Mouse (Mus musculus): ENCODE data around the gene S100a3. TPM values are rescaled to one million over a fixed set of nuclear protein-coding genes. Genes with fewer than 3 reads are reported as not detected.

S100a3 gene
- polyA plus RNA-seq, 1 experiment from 2014 or later, result 35.0 TPM

DNA sequence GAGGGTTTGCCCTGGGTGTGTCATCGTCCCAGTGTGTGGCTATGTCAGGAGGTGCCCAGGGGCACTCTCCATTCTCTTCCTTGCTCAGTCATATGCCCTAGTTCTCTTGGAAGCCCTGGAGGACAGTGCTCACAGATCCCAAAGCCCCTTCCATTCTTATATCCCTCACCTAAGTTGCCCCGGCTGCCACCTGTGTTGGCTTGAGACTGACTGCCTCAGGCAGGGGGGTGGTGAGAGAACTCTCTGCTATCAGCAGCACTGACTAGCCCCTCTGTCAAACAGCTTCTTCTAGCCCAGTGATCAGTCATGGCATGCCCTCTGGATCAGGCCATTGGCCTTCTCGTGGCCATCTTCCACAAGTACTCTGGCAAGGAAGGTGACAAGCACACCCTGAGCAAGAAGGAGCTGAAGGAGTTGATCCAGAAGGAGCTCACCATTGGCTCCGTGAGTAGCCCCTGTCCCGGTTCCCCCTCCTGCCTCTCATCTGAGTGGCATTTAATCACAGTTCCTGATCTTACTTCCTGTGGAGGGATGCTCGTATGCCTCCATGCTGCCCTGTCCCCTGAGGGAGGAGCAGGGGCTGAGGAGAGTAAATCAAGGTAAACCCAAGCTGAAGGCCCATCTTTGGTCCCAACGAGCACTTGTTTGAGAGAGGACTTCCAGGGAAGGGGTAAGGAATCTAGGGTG lies 53.2 kb downstream of the S100a3 start:
- peaks cover 35% of the 10 kb centered on the region for H3K4me1 ChIP-seq
- H3K4me3 ChIP-seq (replicated peaks), result peak overlapping the region; percentile 44
- no peaks in the 10 kb centered on the region for H3K27me3 ChIP-seq
- H3K4me2 ChIP-seq (replicated peaks), result peak overlapping the region; percentile 74
- H3K9me3 ChIP-seq (replicated peaks), result no peaks in the 10 kb centered on the region
- ATAC-seq (ENCODE audit: insufficient number of reproducible peaks, low FRiP score, low TSS enrichment, low read depth), result no peak
- 47% methylated on average over 7 of the region's 7 CpGs for WGBS
- H3K9ac ChIP-seq, result no peak overlapping the region
- no peaks in the 10 kb centered on the region for H3K36me3 ChIP-seq
- H3K27ac ChIP-seq (replicated peaks), result peak overlapping the region; percentile 44; the same call in 1 of the 2 replicates

DNA sequence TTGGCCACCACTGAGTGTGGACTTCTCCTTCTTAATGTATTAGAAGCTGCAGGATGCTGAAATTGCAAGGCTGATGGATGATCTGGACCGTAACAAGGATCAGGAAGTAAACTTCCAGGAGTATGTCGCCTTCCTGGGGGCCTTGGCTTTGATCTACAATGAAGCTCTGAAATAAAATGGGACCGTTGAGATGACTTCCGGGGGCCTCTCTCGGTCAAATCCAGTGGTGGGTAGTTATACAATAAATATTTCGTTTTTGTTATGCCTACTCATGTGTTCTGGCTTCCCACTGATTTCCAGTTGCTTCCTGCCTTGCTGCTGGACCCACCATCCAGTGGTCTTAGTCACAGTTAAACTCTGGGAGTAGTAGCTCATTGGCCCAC lies 53.8 kb downstream of the S100a3 start:
- H3K4me1 ChIP-seq, result peaks cover 35% of the 10 kb centered on the region
- no peak overlapping the region for H3K27ac ChIP-seq (replicated peaks)
- 85% methylated on average over 6 of the region's 6 CpGs for WGBS
- no peaks in the 10 kb centered on the region for H3K27me3 ChIP-seq
- H3K4me2 ChIP-seq (replicated peaks), result peak overlapping the region; percentile 74
- H3K9me3 ChIP-seq (replicated peaks), result no peaks in the 10 kb centered on the region
- no peaks in the 10 kb centered on the region for H3K36me3 ChIP-seq
- ATAC-seq (ENCODE audit: insufficient number of reproducible peaks, low FRiP score, low TSS enrichment, low read depth), result no peak
- no peak overlapping the region for H3K9ac ChIP-seq
- H3K4me3 ChIP-seq (replicated peaks), result peak overlapping the region; percentile 44

- Histone ChIP-seq H3K9me3 (replicated peaks) (no peaks in the 10 kb centered on the region), H3K27me3 (no peaks in the 10 kb centered on the region), H3K4me1 (peaks cover 35% of the 10 kb centered on the region), H3K36me3 (no peaks in the 10 kb centered on the region), H3K9ac (no peak overlapping the region), H3K4me3 (replicated peaks) (peak overlapping the region; percentile 44; the same call in 1 of the 2 replicates), H3K27ac (replicated peaks) (no peak overlapping the region), H3K4me2 (replicated peaks) (peak overlapping the region; percentile 74)
- ATAC-seq (ENCODE audit: insufficient number of reproducible peaks, low FRiP score, low TSS enrichment, low read depth), result 0 out of 2 replicates have a peak, but pooled peaks have one; percentile 8
- WGBS, result 77% methylated on average over 11 of the region's 11 CpGs
Observed at GRCm38 (mm10) chr3:90614611-90615251, 54.4 kb downstream of the S100a3 start.

GRCm38 (mm10) chr3:90615415-90615814 lies 55.0 kb downstream of the S100a3 start:
- Histone ChIP-seq H3K9ac (no peak overlapping the region), H3K27me3 (no peaks in the 10 kb centered on the region), H3K27ac (replicated peaks) (no peak overlapping the region), H3K4me3 (replicated peaks) (no peak overlapping the region), H3K36me3 (no peaks in the 10 kb centered on the region), H3K9me3 (replicated peaks) (no peaks in the 10 kb centered on the region), H3K4me1 (peaks cover 35% of the 10 kb centered on the region), H3K4me2 (replicated peaks) (peak overlapping the region; percentile 74)
- peak; percentile 71 for ATAC-seq (ENCODE audit: insufficient number of reproducible peaks, low FRiP score, low TSS enrichment, low read depth)
- 5% methylated on average over 7 of the region's 7 CpGs for WGBS

DNA sequence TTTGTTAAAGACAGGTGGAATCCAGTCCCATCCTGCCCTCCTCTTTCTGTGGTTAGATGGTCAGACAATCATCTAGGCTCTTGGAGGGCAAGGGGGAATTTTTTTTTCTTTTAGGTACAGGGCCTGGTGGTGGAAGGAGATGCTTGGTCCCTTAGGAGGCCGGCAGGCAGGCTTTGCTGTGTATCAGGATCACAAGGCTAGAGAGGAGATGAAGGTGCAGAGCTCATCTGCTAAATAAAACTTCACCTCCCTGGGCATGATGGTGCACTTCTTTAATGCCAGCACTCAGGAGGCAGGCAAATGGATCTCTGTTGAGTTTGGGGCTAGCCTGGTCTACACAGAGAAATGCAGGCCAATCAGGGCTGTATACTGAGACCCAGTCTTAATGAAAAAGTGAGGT lies 55.5 kb downstream of the S100a3 start:
- peaks cover 35% of the 10 kb centered on the region for H3K4me1 ChIP-seq
- 0 out of 2 replicates have a peak overlapping the region, but pooled peaks have one; percentile 74 for H3K4me2 ChIP-seq (replicated peaks)
- 75% methylated on average over 1 of the region's 1 CpGs for WGBS
- H3K9ac ChIP-seq, result no peak overlapping the region
- no peak for ATAC-seq (ENCODE audit: insufficient number of reproducible peaks, low FRiP score, low TSS enrichment, low read depth)
- H3K9me3 ChIP-seq (replicated peaks), result no peaks in the 10 kb centered on the region
- no peaks in the 10 kb centered on the region for H3K27me3 ChIP-seq
- no peak overlapping the region for H3K4me3 ChIP-seq (replicated peaks)
- no peaks in the 10 kb centered on the region for H3K36me3 ChIP-seq
- H3K27ac ChIP-seq (replicated peaks), result no peak overlapping the region

- ATAC-seq (ENCODE audit: insufficient number of reproducible peaks, low FRiP score, low TSS enrichment, low read depth), result no peak
- Histone ChIP-seq H3K9ac (no peak overlapping the region), H3K27me3 (no peaks in the 10 kb centered on the region), H3K4me1 (peaks cover 29% of the 10 kb centered on the region), H3K27ac (replicated peaks) (no peak overlapping the region), H3K36me3 (no peaks in the 10 kb centered on the region), H3K4me3 (replicated peaks) (no peak overlapping the region), H3K9me3 (replicated peaks) (no peaks in the 10 kb centered on the region), H3K4me2 (replicated peaks) (no peak overlapping the region)
- WGBS, result 15% methylated on average over 1 of the region's 1 CpGs
Observed at GRCm38 (mm10) chr3:90617586-90617985, 57.2 kb downstream of the S100a3 start.

DNA sequence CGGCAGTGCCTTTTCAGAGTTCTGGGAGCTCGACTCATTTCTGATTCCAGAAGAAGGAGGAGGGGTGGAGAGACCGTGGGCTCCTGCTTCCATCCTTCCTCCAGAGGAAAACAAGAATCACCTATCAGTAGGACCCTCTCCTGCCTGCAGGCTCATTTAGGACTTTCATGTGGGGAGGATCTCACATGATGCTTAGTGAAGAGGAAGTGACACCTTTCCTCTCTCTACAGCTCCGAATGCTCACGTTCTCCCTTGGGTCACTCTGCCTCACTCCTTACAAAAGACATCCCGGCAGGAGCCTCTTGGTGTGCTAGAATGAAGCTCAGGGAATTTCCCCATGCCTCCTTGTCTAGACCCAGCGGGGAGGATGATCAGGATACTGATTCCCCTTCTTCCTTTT lies 61.2 kb downstream of the S100a3 start:
- peaks cover 16% of the 10 kb centered on the region for H3K4me1 ChIP-seq
- H3K9me3 ChIP-seq (replicated peaks), result no peaks in the 10 kb centered on the region
- H3K27ac ChIP-seq (replicated peaks), result no peak overlapping the region
- H3K27me3 ChIP-seq, result no peaks in the 10 kb centered on the region
- H3K4me3 ChIP-seq (replicated peaks), result no peak overlapping the region
- ATAC-seq (ENCODE audit: insufficient number of reproducible peaks, low FRiP score, low TSS enrichment, low read depth), result no peak
- WGBS, result 57% methylated on average over 7 of the region's 7 CpGs
- H3K9ac ChIP-seq, result no peak overlapping the region
- H3K36me3 ChIP-seq, result no peaks in the 10 kb centered on the region
- H3K4me2 ChIP-seq (replicated peaks), result no peak overlapping the region

GRCm38 (mm10) chr3:90623435-90624071 lies 63.2 kb downstream of the S100a3 start:
- Histone ChIP-seq H3K36me3 (no peaks in the 10 kb centered on the region), H3K27ac (replicated peaks) (no peak overlapping the region; the same call in 1 of the 2 replicates)

DNA sequence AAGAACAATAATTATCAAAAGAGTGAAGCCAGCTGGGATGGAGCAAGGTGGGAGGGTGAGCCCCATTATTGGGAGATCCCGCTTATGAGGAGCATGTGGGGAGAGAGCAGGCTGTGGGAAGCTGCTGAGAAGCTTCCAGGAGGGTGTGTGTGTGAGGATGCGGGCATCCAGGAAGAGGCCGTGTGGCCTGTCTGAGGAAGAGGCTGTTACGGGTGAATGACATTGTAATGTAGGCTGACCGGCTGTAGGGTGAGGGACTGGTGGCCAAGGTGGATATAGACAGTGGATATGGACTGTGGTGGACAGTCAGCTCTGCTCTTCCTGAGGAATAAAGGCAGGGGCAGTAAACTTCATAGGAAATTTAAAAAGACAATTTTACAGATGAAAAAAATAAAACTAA lies 65.1 kb downstream of the S100a3 start:
- Histone ChIP-seq H3K27me3 (no peaks in the 10 kb centered on the region), H3K4me2 (replicated peaks) (no peak overlapping the region), H3K36me3 (no peaks in the 10 kb centered on the region), H3K4me3 (replicated peaks) (no peak overlapping the region), H3K4me1 (peaks cover 16% of the 10 kb centered on the region), H3K27ac (replicated peaks) (no peak overlapping the region), H3K9ac (no peak overlapping the region), H3K9me3 (replicated peaks) (no peaks in the 10 kb centered on the region)
- no peak for ATAC-seq (ENCODE audit: insufficient number of reproducible peaks, low FRiP score, low TSS enrichment, low read depth)
- 73% methylated on average over 5 of the region's 5 CpGs for WGBS

More at GRCm38 (mm10) chr3:90623435-90624071, 63.2 kb downstream of the S100a3 start:
- H3K4me3 ChIP-seq (replicated peaks), result no peak overlapping the region
- no peaks in the 10 kb centered on the region for H3K27me3 ChIP-seq
- 7% methylated on average over 2 of the region's 2 CpGs for WGBS
- no peaks in the 10 kb centered on the region for H3K9me3 ChIP-seq (replicated peaks)
- peak; percentile 44; the same call in 1 of the 2 replicates for ATAC-seq (ENCODE audit: insufficient number of reproducible peaks, low FRiP score, low TSS enrichment, low read depth)
- H3K4me2 ChIP-seq (replicated peaks), result no peak overlapping the region
- H3K4me1 ChIP-seq, result peaks cover 16% of the 10 kb centered on the region
- H3K9ac ChIP-seq, result no peak overlapping the region

DNA sequence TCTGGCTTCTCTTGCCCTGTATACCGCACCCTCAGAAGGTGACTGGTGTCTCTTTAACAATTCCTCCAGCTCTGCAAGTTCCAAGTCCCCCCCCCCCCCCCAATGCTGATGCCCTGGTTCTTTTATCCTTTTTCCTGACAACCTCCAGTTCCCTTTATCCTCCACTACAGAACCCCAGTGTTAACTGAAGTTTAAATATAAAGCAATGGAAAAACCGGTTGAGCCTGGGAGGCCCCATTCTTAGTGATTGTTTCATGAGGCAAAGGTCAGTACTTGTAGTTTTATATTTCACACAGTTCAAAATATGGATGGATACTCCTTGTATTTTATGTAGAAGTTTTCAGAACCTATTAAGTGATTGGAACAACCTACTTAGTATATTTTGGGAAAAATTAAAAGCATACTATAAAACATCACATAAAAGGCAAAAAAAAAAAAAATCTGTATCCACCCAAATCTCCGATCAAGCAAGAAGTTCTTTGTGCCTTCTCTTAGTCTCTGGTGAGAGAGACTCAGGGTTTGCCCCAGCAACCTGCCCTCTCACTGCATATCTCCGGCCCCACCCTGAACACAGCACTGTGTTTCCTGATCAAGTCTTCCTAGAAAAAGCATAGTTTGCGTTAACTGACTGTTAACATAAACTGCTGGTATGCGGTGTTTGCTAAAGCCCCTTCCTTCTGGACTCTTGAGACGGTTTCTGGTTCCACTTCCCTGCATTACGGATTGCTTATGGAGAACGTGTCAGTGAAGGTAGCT lies 66.1 kb downstream of the S100a3 start:
- Histone ChIP-seq H3K27ac (replicated peaks) (no peak overlapping the region), H3K4me2 (replicated peaks) (no peak overlapping the region), H3K27me3 (no peaks in the 10 kb centered on the region), H3K4me1 (peaks cover 16% of the 10 kb centered on the region), H3K9ac (no peak overlapping the region), H3K4me3 (replicated peaks) (no peak overlapping the region), H3K36me3 (no peaks in the 10 kb centered on the region), H3K9me3 (replicated peaks) (no peaks in the 10 kb centered on the region)
- 70% methylated on average over 9 of the region's 9 CpGs for WGBS
- no peak for ATAC-seq (ENCODE audit: insufficient number of reproducible peaks, low FRiP score, low TSS enrichment, low read depth)

GRCm38 (mm10) chr3:90627366-90627765 lies 67.0 kb downstream of the S100a3 start:
- Histone ChIP-seq H3K4me2 (replicated peaks) (no peak overlapping the region), H3K9me3 (replicated peaks) (no peaks in the 10 kb centered on the region), H3K4me1 (peaks cover 16% of the 10 kb centered on the region), H3K4me3 (replicated peaks) (no peak overlapping the region), H3K27me3 (no peaks in the 10 kb centered on the region), H3K27ac (replicated peaks) (no peak overlapping the region), H3K36me3 (no peaks in the 10 kb centered on the region), H3K9ac (no peak overlapping the region)
- WGBS, result 89% methylated on average over 5 of the region's 5 CpGs
- no peak for ATAC-seq (ENCODE audit: insufficient number of reproducible peaks, low FRiP score, low TSS enrichment, low read depth)
